Mouse (Mus musculus) spleen, adult 2 months (tissue): ENCODE results near the gene Kcnk4.
A peak's percentile ranks its signal among the peaks of the same experiment; 100 is the strongest.

Experiments
- CTCF ChIP-seq: fragments of 200-500 bp; IDR thresholded peaks from 2 replicates; pipeline ENCODE4 v1.5.1; 2011; ENCODE audit warnings: mild to moderate bottlenecking, inconsistent platforms; ENCODE audit not compliant: insufficient read depth, insufficient read length, insufficient replicate concordance; ENCODE audit errors: extremely low read depth
- POLR2A ChIP-seq: fragments of 200-500 bp; IDR thresholded peaks from 2 replicates; pipeline ENCODE4 v1.6.1; 2011; ENCODE audit warnings: low read depth, low read length, inconsistent platforms

DNA sequence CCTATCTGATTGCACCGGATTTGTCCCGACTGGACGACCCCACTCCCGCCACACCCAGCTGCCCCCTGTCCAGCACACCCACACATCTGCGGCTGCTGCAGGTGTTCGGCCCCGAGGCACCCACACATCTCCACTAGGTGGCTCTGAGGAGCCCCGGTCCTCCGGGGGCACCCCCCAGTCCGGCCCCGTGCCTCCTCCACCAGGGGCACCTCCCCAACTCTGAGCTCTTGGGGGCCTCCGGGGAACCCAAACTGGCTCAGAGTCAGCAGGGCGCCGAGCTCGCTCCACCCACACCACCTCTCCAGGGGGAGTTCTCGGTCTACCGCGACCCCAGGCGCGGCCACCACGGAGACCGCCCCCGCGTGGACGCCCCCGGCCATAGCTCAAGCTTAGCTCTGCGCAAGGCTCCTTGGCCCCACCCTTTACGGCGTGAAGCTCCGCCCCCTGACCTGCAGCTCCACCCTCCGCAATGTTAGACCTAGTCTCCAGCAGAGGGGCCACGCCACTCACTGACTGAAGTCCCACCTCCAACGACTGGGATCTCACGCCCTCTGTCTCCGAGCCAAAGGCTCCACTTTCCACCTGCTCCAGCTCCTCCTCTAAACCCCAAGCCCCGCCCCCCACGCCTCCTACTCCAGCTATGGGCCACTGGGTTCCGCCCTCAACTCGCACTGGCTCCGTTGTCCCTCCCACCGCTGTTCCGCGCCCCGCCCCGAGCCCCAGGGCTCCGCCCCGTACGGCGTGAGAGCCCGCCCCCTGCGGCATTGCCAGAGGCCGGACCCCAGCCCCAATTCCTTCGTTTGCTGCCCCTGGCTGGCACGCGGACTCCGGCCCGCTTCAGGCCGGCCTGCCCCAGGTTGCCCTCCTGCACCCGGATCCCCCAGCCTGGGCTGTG, 45.4 kb upstream of the Kcnk4 start:
- peak; percentile 54 for TF ChIP-seq CTCF
- no peak for TF ChIP-seq POLR2A
